Mouse (Mus musculus) adrenal gland, adult (tissue): ENCODE results near the gene Cnnm2.

ENCODE experiments used
- DNase-seq, 2 experiments: peaks; one replicate each; pipeline ENCODE4 v3.0.0; 2022 to 2023; ENCODE audit warnings: low spot score in 1 of 2; ENCODE audit not compliant: inconsistent age in 2 of 2

Cnnm2 gene

DNA sequence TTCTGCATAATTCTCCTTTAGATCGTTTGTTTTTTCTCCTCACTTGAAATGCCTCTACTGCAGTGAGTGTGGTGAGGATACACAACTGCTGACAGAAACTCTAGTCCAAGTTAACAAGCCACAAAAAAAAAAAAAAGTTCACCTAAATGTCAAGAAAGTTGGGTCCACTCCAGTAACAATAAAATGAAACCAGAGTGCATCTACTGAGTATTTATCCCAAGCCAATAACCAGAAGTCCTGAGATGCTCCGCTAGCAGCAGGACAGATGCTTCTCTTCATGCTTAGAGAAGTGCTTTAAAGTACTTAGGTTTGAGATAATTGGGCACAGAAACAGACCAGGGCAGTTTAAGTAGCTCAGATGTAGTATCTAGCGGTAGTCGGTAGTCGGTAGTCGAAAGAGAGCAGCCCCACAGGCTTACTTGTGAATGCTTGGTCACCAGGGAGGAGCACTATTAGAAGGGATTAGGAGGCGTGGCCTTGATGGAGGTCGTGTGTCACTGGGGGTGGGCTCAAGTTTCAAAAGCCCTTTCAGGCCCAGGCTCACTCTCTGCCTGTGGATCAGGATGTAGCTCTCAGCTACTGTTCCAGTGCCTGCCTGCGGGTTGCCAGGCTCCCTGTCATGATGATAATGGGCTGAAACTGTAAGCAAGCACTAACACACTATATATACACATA, 154.1 kb downstream of the Cnnm2 start:
- DNase-seq = peak in 1 of 2 experiments; percentile 49

DNA sequence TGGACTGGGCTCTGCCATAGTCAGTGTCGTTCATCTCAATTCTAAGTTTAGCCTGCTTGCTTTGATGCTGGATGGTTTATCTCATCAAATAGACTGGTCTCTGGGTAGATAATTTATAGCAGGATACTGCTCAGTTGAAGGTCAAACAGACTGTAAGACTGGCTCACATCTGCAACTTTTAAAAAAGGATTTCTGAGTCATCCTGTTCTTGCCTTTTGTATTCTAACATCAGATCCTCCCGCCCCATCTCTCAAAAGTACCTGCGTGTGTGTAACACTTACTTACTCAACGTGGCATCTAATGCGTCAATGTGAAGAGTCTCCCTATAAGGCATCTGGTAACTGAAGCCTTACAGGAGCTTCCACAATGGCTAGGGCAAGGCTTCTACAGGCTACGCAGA, 159.2 kb downstream of the Cnnm2 start:
- DNase-seq = peak in 1 of 2 experiments; percentile 72

DNA sequence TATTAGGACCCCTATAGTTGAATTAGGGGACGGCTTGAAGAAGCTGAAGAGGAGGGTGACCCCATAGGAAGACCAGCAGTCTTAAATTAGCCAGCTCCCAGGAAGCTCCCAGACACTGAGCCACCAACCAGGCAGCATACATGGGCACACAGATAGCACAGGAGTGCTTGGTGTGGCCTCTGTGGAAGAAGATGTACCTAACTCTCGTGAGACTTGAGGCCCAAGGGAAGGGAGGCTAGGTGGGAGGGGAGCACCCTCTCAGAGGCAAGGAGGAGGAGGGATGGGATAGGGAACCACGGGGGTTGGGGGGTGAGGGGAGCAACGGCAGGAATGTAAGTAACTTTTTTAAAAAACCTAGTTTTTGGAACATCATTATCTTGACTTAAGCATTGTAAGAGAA, 165.0 kb downstream of the Cnnm2 start:
- no peak for DNase-seq

DNA sequence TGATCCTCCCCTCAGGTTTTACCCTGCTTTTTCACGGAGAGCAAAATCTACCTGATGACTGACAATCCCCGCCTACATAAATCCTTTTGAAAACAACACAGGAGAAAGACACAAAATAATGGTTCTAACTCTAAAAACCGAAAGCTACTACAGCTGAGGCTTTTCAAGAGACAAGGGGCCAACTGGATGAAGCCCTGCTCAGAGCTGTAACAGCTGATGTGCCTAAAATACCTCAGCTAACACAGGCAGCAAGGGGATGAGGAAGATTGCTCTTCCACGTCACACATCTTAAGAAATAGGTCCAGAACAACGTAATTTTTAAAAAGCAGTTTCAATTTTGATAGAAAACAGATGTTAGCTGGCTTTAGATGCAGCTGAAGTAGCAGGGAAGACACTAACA, 165.6 kb downstream of the Cnnm2 start:
- peak in 1 of 2 experiments; percentile 66 for DNase-seq

DNA sequence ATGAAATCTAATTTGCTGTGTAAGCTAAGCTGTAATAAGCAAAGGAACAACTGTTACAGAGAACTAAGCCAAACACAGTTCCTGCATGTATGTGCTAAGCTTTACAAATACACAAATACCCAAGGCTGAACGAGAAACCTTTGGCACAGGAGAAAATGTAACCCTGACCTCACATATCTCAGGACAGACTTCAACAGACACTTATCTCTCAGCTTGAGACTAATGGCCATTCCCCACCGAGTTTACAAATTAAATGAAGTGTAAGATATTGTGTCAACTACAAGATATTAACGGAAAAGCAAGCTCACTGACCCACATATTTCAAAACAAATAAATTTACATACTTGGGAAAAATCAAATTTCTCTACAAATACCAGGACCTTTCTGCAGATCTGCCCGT, 166.7 kb downstream of the Cnnm2 start:
- DNase-seq = peak in 1 of 2 experiments; percentile 74

DNA sequence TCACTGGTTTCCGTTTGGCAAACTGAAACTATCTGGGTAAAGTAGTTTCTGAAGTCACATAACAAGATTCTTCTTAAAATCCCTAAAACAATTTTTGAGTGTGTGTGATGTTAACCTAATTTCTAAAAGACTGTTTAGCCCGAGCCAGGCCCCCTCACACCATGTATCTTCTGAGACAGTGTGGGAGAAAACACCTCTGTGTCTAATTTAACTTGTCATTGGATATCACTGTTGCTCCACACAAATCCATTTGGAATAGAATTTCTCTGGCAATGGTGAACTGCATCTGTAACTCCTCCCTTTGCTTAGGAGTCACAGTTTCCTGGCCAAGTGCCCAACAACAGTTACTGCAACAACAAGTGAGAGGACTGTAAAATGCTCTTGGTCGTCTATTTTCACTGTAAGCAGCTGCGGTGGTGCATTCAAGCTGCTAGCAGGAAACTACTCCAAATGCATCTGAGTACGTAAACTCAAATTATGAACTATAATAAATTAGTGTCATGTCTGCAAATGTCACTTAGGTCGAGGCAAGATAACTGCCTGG, 167.7 kb downstream of the Cnnm2 start:
- DNase-seq = peak; percentile 86 to 97
